Mouse (Mus musculus) stomach, embryonic 16.5 days (tissue): ENCODE data around the gene Gpt2. TPM values are rescaled to one million over a fixed set of nuclear protein-coding genes. Genes with fewer than 3 reads are reported as not detected.
A peak's percentile ranks its signal among the peaks of the same experiment; 100 is the strongest.

ENCODE experiments used
- ATAC-seq: fragments of 200-750 bp; cut with Nextera tagmentation; 2 replicates; pipeline ENCODE4 v1.8.0; 2017; ENCODE audit warnings: moderate number of reproducible peaks, moderate TSS enrichment; ENCODE audit not compliant: insufficient read depth, low FRiP score
- H3K27ac ChIP-seq: fragments of 300-500 bp; sonication (generic); 2 replicates; pipeline ENCODE4 v1.5.1; 2014; ENCODE audit warnings: low read length
- H3K27me3 ChIP-seq: fragments of 300-500 bp; sonication (generic); 2 replicates; pipeline ENCODE4 v1.6.1; 2014; ENCODE audit warnings: low read length, control low read depth, mixed read lengths; ENCODE audit not compliant: control insufficient read depth, insufficient read depth
- H3K36me3 ChIP-seq: fragments of 300-500 bp; sonication (generic); 2 replicates; pipeline ENCODE4 v1.6.1; 2014; ENCODE audit warnings: low read length; ENCODE audit not compliant: control insufficient read depth, insufficient read depth
- H3K4me1 ChIP-seq: fragments of 300-500 bp; sonication (generic); 2 replicates; pipeline ENCODE4 v1.6.1; 2014; ENCODE audit warnings: low read length, control low read depth, mixed read lengths; ENCODE audit not compliant: control insufficient read depth, insufficient read depth
- H3K4me2 ChIP-seq: fragments of 300-500 bp; sonication (generic); 2 replicates; pipeline ENCODE4 v1.6.1; 2014; ENCODE audit warnings: low read depth, low read length, mixed read lengths
- H3K4me3 ChIP-seq: fragments of 300-500 bp; sonication (generic); replicated peaks from 2 replicates; pipeline ENCODE4 v1.5.1; 2014; ENCODE audit warnings: mild to moderate bottlenecking, low read length
- H3K9ac ChIP-seq: fragments of 300-500 bp; sonication (generic); 2 replicates; pipeline ENCODE4 v1.6.1; 2014; ENCODE audit warnings: low read length
- H3K9me3 ChIP-seq: fragments of 300-500 bp; sonication (generic); replicated peaks from 2 replicates; pipeline ENCODE4 v1.6.1; 2016; ENCODE audit warnings: low read length, control low read depth; ENCODE audit not compliant: control insufficient read depth
- WGBS: fragments of 180-500 bp; shearing (Covaris S2); extraction: QIAGEN DNeasy Blood & Tissue Kit; methylation state at CpG from one replicate; pipeline ENCODE4 v1.1.7; 2014; 5-methylcytosine and 5-hydroxymethylcytosine counted together
- polyA plus RNA-seq: library from polyadenylated mRNA; unstranded; fragments of >200 nt; fragmentation: Nextera tagmentation; extraction: Ambion mirVana; gene quantifications from 2 replicates; pipeline ENCODE4 v1.2.1, GENCODE M21; 2015

Gene Gpt2
- polyA plus RNA-seq, 1 experiment from 2014 or later: 26.7 TPM

GRCm38 (mm10) chr8:85478397-85478796 lies 14.0 kb upstream of the Gpt2 start:
- 68% methylated on average over 2 of the region's 2 CpGs for WGBS
- ATAC-seq: no peak

GRCm38 (mm10) chr8:85479710-85480109 lies 12.7 kb upstream of the Gpt2 start:
- Histone ChIP-seq H3K4me2 (no peak overlapping the region), H3K4me1 (no peaks in the 10 kb centered on the region), H3K27me3 (no peaks in the 10 kb centered on the region), H3K9me3 (no peaks in the 10 kb centered on the region), H3K27ac (no peak overlapping the region), H3K9ac (no peak overlapping the region), H3K36me3 (no peaks in the 10 kb centered on the region), H3K4me3 (no peak overlapping the region)
- WGBS: 80% methylated on average over 2 of the region's 2 CpGs
- ATAC-seq: no peak

More at GRCm38 (mm10) chr8:85478397-85478796, 14.0 kb upstream of the Gpt2 start:
- no peaks in the 10 kb centered on the region for H3K4me1 ChIP-seq
- no peak overlapping the region for H3K4me2 ChIP-seq
- no peaks in the 10 kb centered on the region for H3K27me3 ChIP-seq
- H3K9ac ChIP-seq: no peak overlapping the region
- no peaks in the 10 kb centered on the region for H3K9me3 ChIP-seq
- no peak overlapping the region for H3K27ac ChIP-seq
- no peaks in the 10 kb centered on the region for H3K36me3 ChIP-seq
- no peak overlapping the region for H3K4me3 ChIP-seq

GRCm38 (mm10) chr8:85481900-85482299 lies 10.5 kb upstream of the Gpt2 start:
- H3K27me3 ChIP-seq: no peaks in the 10 kb centered on the region
- no peak overlapping the region; the same call in 1 of the 2 replicates for H3K9ac ChIP-seq
- WGBS: 28% methylated on average over 10 of the region's 10 CpGs
- H3K9me3 ChIP-seq: no peaks in the 10 kb centered on the region
- peak overlapping the region; percentile 21; the same call in 1 of the 2 replicates for H3K4me2 ChIP-seq
- H3K27ac ChIP-seq: no peak overlapping the region; the same call in 1 of the 2 replicates
- H3K4me3 ChIP-seq: no peak overlapping the region
- H3K36me3 ChIP-seq: no peaks in the 10 kb centered on the region
- peak; percentile 60; the same call in 1 of the 2 replicates for ATAC-seq
- no peaks in the 10 kb centered on the region for H3K4me1 ChIP-seq

GRCm38 (mm10) chr8:85482427-85482826 lies 9.9 kb upstream of the Gpt2 start:
- H3K4me1 ChIP-seq: no peaks in the 10 kb centered on the region
- no peak overlapping the region for H3K9ac ChIP-seq
- no peaks in the 10 kb centered on the region for H3K27me3 ChIP-seq
- ATAC-seq: no peak
- no peaks in the 10 kb centered on the region for H3K36me3 ChIP-seq
- H3K27ac ChIP-seq: no peak overlapping the region
- H3K9me3 ChIP-seq: no peaks in the 10 kb centered on the region
- WGBS: 53% methylated on average over 6 of the region's 6 CpGs
- H3K4me2 ChIP-seq: no peak overlapping the region
- no peak overlapping the region for H3K4me3 ChIP-seq

- Histone ChIP-seq H3K27ac (no peak overlapping the region), H3K9ac (no peak overlapping the region), H3K4me3 (no peak overlapping the region), H3K4me2 (no peak overlapping the region), H3K27me3 (no peaks in the 10 kb centered on the region), H3K36me3 (no peaks in the 10 kb centered on the region), H3K9me3 (no peaks in the 10 kb centered on the region), H3K4me1 (0 out of 2 replicates have a peak, but pooled peaks cover 1% of the 10 kb centered on the region)
- no peak for ATAC-seq
- 68% methylated on average over 20 of the region's 20 CpGs for WGBS
These were observed 4.3 kb upstream of the Gpt2 start for GRCm38 (mm10) chr8:85487906-85488620.

GRCm38 (mm10) chr8:85488631-85489030 lies 3.7 kb upstream of the Gpt2 start:
- H3K4me3 ChIP-seq: no peak overlapping the region
- H3K4me2 ChIP-seq: no peak overlapping the region
- 0 out of 2 replicates have a peak, but pooled peaks cover 7% of the 10 kb centered on the region for H3K4me1 ChIP-seq
- no peak for ATAC-seq
- no peaks in the 10 kb centered on the region for H3K36me3 ChIP-seq
- H3K9me3 ChIP-seq: no peaks in the 10 kb centered on the region
- H3K9ac ChIP-seq: no peak overlapping the region
- no peaks in the 10 kb centered on the region for H3K27me3 ChIP-seq
- H3K27ac ChIP-seq: no peak overlapping the region

GRCm38 (mm10) chr8:85489546-85489945 lies 2.8 kb upstream of the Gpt2 start:
- no peaks in the 10 kb centered on the region for H3K36me3 ChIP-seq
- 0 out of 2 replicates have a peak, but pooled peaks cover 8% of the 10 kb centered on the region for H3K4me1 ChIP-seq
- H3K9me3 ChIP-seq: no peaks in the 10 kb centered on the region
- H3K4me3 ChIP-seq: no peak overlapping the region
- no peak overlapping the region for H3K4me2 ChIP-seq
- no peaks in the 10 kb centered on the region for H3K27me3 ChIP-seq
- no peak for ATAC-seq
- WGBS: 92% methylated on average over 8 of the region's 8 CpGs
- no peak overlapping the region for H3K9ac ChIP-seq
- no peak overlapping the region for H3K27ac ChIP-seq

GRCm38 (mm10) chr8:85492940-85493931 lies 860 bp downstream of the Gpt2 start:
- Histone ChIP-seq H3K4me2 (peak overlapping the region; percentile 93), H3K36me3 (no peaks in the 10 kb centered on the region), H3K27ac (peak overlapping the region; percentile 8; the same call in 1 of the 2 replicates), H3K9me3 (no peaks in the 10 kb centered on the region), H3K9ac (peak overlapping the region; percentile 81), H3K27me3 (no peaks in the 10 kb centered on the region), H3K4me3 (peak overlapping the region; percentile 58), H3K4me1 (peaks cover 14% of the 10 kb centered on the region; the same call in 1 of the 2 replicates)
- ATAC-seq: peak; percentile 7; the same call in 1 of the 2 replicates
- WGBS: 7% methylated on average over 49 of the region's 49 CpGs

GRCm38 (mm10) chr8:85496125-85496524 lies 3.7 kb downstream of the Gpt2 start:
- Histone ChIP-seq H3K4me2 (no peak overlapping the region), H3K27ac (peak overlapping the region; percentile 74; the same call in 1 of the 2 replicates), H3K36me3 (no peaks in the 10 kb centered on the region), H3K9ac (no peak overlapping the region), H3K4me3 (no peak overlapping the region), H3K27me3 (no peaks in the 10 kb centered on the region), H3K9me3 (no peaks in the 10 kb centered on the region), H3K4me1 (peaks cover 24% of the 10 kb centered on the region)
- 61% methylated on average over 5 of the region's 5 CpGs for WGBS
- ATAC-seq: no peak
